Mouse (Mus musculus): ENCODE data around the gene Hmcn2. TPM values are rescaled to one million over a fixed set of nuclear protein-coding genes. Genes with fewer than 3 reads are reported as not detected.

Gene Hmcn2
- total RNA-seq, 2 experiments from 2014 or later: 0.26 TPM; not detected in 1

GRCm38 (mm10) chr2:31473941-31474340, 159.7 kb downstream of the Hmcn2 start:
- no peak for ATAC-seq (ENCODE audit: poor library complexity, severe bottlenecking)

GRCm38 (mm10) chr2:31474686-31475085, 160.5 kb downstream of the Hmcn2 start:
- no peak for ATAC-seq (ENCODE audit: poor library complexity, severe bottlenecking)

GRCm38 (mm10) chr2:31476107-31476820, 162.0 kb downstream of the Hmcn2 start:
- ATAC-seq (ENCODE audit: poor library complexity, severe bottlenecking): no peak

- no peak for ATAC-seq (ENCODE audit: poor library complexity, severe bottlenecking)
These were observed 163.3 kb downstream of the Hmcn2 start for GRCm38 (mm10) chr2:31477234-31478161.

GRCm38 (mm10) chr2:31482914-31483575, 168.8 kb downstream of the Hmcn2 start:
- ATAC-seq (ENCODE audit: poor library complexity, severe bottlenecking): peak; percentile 82

GRCm38 (mm10) chr2:31484187-31484586, 170.0 kb downstream of the Hmcn2 start:
- no peak for ATAC-seq (ENCODE audit: poor library complexity, severe bottlenecking)

- ATAC-seq (ENCODE audit: poor library complexity, severe bottlenecking): no peak
These were observed 175.0 kb downstream of the Hmcn2 start for GRCm38 (mm10) chr2:31489166-31489565.

GRCm38 (mm10) chr2:31490556-31490955, 176.3 kb downstream of the Hmcn2 start:
- no peak for ATAC-seq (ENCODE audit: poor library complexity, severe bottlenecking)

GRCm38 (mm10) chr2:31492308-31492707, 178.1 kb downstream of the Hmcn2 start:
- no peak for ATAC-seq (ENCODE audit: poor library complexity, severe bottlenecking)

GRCm38 (mm10) chr2:31493243-31493642, 179.0 kb downstream of the Hmcn2 start:
- no peak for ATAC-seq (ENCODE audit: poor library complexity, severe bottlenecking)

GRCm38 (mm10) chr2:31494315-31494714, 180.1 kb downstream of the Hmcn2 start:
- no peak for ATAC-seq (ENCODE audit: poor library complexity, severe bottlenecking)

GRCm38 (mm10) chr2:31495046-31495476, 180.8 kb downstream of the Hmcn2 start:
- no peak for ATAC-seq (ENCODE audit: poor library complexity, severe bottlenecking)

- no peak for ATAC-seq (ENCODE audit: poor library complexity, severe bottlenecking)
These were observed 181.9 kb downstream of the Hmcn2 start for GRCm38 (mm10) chr2:31496141-31496540.

- no peak for ATAC-seq (ENCODE audit: poor library complexity, severe bottlenecking)
These were observed 182.9 kb downstream of the Hmcn2 start for GRCm38 (mm10) chr2:31497113-31497512.

GRCm38 (mm10) chr2:31497635-31498034, 183.4 kb downstream of the Hmcn2 start:
- ATAC-seq (ENCODE audit: poor library complexity, severe bottlenecking): no peak

- ATAC-seq (ENCODE audit: poor library complexity, severe bottlenecking): no peak
These were observed 185.4 kb downstream of the Hmcn2 start for GRCm38 (mm10) chr2:31499327-31500291.

GRCm38 (mm10) chr2:31500292-31501204, 186.3 kb downstream of the Hmcn2 start:
- ATAC-seq (ENCODE audit: poor library complexity, severe bottlenecking): no peak

- no peak for ATAC-seq (ENCODE audit: poor library complexity, severe bottlenecking)
These were observed 187.4 kb downstream of the Hmcn2 start for GRCm38 (mm10) chr2:31501448-31502130.
